Mouse (Mus musculus) lung, adult 2 months (tissue): ENCODE data around the gene Prelp. TPM values are rescaled to one million over a fixed set of nuclear protein-coding genes. Genes with fewer than 3 reads are reported as not detected.

Source experiments
- DNase-seq: peaks from one replicate; pipeline ENCODE4 v3.0.0; 2022
- H3K4me1 ChIP-seq: fragments of 200-500 bp; 2 replicates; pipeline ENCODE4 v1.6.1; 2011; ENCODE audit warnings: low read length; ENCODE audit not compliant: control insufficient read depth, insufficient read depth
- H3K4me3 ChIP-seq: fragments of 200-500 bp; replicated peaks from 2 replicates; pipeline ENCODE3; 2011; ENCODE audit warnings: low read depth, mild to moderate bottlenecking, control low read depth, low read length; ENCODE audit errors: extremely low read depth
- CTCF ChIP-seq: fragments of 200-500 bp; IDR thresholded peaks from 2 replicates; pipeline ENCODE4 v1.5.1; 2011; ENCODE audit warnings: mild to moderate bottlenecking, low read length, control low read depth; ENCODE audit not compliant: insufficient read depth
- POLR2A ChIP-seq: fragments of 200-500 bp; IDR thresholded peaks from 2 replicates; pipeline ENCODE4 v1.6.1; 2011; ENCODE audit warnings: low read depth, mild to moderate bottlenecking, control low read depth, low read length, borderline replicate concordance; ENCODE audit errors: extremely low read depth
- whole genome bisulfite sequencing: fragments of 180-500 bp; shearing (Covaris S2); methylation state at CpG from one replicate; pipeline ENCODE4 v1.1.7; 2018; 5-methylcytosine and 5-hydroxymethylcytosine counted together
- polyA plus RNA-seq: library from polyadenylated mRNA; depleted of rRNA; stranded (reverse); fragments of >200 nt; gene quantifications from 2 replicates; pipeline ENCODE4 v1.2.3, GENCODE M21; 2012

The Prelp gene
- polyA plus RNA-seq, 1 experiment: 202 TPM

DNA sequence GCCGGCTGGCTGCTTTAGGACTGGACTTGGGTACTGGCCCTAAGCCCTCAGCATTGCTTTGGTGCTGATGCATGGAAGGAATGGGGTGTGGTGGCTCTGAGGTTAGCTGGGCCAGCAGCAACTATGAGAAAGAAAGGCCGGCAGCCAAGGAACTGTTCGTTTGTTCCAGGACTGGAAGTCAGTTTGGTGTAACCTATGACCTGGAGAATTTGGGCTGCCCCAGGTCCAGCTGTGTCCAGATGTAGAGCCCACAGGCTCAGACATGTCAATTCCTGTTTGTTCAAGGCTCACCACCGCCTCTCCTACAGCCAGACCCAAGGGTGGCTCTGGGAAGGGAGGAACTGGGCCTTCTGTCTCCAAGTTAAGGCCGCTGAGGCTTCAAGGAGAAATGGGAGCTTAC, 38.3 kb upstream of the Prelp start:
- TF ChIP-seq POLR2A (peak; percentile 17; the same call in 1 of the 2 replicates), CTCF (no peak)
- H3K4me3 ChIP-seq: no peak overlapping the region
- WGBS: 64% methylated on average over 5 of the region's 5 CpGs
- no peak for DNase-seq
- H3K4me1 ChIP-seq: peaks cover 7% of the 10 kb centered on the region

DNA sequence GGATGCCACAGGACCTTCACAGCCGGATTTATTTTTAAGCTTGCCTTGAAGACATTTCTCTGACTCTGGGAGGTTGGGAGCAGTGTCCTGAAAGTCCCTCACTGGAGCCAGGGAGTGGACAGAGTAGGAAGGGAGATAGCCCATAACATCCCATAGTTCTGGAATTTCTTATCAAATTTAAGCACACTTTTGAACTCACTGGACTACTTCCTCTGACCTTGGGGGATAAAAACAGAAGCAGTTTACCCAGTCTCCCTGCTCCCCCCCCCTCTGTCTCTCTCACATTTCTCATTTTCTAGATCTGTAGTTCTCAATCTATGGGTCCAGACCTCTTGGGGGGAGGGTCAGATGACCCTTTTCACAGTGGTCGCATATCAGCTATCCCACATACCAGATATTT, 32.8 kb upstream of the Prelp start:
- WGBS: 54% methylated on average over 2 of the region's 2 CpGs
- DNase-seq: no peak
- TF ChIP-seq POLR2A (no peak), CTCF (no peak)
- Histone ChIP-seq H3K4me3 (no peak overlapping the region), H3K4me1 (peaks cover 2% of the 10 kb centered on the region; the same call in 1 of the 2 replicates)

DNA sequence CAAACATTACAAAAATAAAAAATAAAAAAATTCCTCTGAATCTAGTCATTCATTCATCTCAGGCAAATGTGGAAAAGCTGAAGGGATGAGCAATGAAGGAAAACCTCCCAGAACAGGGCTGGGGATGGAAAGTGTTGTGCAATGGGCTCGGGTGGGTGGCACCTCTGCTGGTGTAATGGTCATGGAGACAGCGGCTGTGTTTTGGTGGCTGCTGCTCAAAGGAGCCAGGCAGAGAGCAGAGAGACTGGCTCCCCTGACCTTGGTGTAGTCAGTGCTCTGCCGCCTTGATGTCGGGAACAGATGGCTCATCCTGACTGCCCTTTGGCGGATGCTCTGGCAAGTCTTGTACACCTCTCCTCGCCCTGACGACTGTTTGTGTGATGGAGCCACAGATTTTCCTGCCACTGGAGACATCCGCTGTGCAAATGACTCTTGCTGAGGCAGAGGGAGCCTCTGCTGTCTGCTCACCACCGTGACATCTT, 32.1 kb upstream of the Prelp start:
- DNase-seq: no peak
- H3K4me1 ChIP-seq: peaks cover 2% of the 10 kb centered on the region; the same call in 1 of the 2 replicates
- TF ChIP-seq POLR2A (no peak), CTCF (no peak)
- no peak overlapping the region for H3K4me3 ChIP-seq
- 53% methylated on average over 9 of the region's 9 CpGs for WGBS

DNA sequence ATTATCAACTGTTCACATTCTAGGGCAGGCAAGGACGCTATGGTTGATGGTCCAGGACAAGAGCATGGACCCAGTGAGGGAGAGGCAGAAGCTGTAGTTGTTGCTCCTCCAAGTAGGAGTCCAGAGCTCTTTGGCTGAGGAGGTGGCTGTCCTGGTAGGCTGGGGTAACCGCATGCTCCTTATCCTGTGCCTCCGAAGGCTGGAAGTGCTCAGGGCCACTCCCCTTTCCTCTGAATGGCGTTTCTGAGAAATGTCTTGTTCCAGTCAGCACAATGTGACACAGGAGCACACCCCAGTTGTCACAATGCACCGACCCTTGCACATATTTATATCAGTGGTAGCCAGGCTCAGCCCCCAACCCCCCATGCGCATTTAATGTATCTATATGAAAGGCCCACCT, 30.4 kb upstream of the Prelp start:
- H3K4me1 ChIP-seq: peaks cover 2% of the 10 kb centered on the region; the same call in 1 of the 2 replicates
- H3K4me3 ChIP-seq: no peak overlapping the region
- 41% methylated on average over 6 of the region's 6 CpGs for WGBS
- no peak for DNase-seq
- TF ChIP-seq CTCF (no peak), POLR2A (no peak)

DNA sequence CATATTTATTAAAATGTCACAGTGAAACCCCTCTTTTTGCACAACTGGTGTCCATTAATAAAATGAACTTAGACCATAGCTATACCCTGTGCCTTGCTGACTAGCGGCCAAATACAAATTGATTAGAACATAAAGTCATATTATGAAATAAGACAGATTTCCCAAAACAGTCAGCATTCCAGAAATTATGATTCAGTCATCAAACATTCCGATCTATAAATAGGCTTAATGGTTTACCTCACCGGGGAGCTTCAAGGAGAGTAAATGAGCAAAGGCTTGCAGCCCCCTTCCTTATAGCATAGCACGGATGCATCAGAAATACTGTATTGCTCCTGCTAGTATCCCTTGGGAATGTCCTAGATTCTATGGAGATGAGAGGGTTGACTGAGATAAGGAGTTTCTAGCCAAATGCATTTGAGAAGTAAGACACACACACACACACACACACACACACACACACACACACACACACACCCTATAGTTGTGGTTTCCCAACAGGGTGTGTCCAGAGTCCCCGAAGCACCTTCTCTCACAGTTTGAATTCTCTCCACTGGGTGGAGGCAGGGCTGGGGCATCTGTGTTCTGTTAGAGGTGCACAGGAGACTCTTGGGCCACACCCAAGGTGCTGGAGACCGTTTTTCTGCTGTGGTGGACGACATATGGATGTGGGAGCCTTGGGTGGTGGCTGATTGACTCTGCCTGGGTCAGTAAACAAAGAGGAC, 29.0 kb upstream of the Prelp start:
- no peak overlapping the region for H3K4me3 ChIP-seq
- DNase-seq: no peak
- no peak for TF ChIP-seq POLR2A
- TF ChIP-seq CTCF: no peak
- peaks cover 2% of the 10 kb centered on the region; the same call in 1 of the 2 replicates for H3K4me1 ChIP-seq
- WGBS: 39% methylated on average over 7 of the region's 7 CpGs

DNA sequence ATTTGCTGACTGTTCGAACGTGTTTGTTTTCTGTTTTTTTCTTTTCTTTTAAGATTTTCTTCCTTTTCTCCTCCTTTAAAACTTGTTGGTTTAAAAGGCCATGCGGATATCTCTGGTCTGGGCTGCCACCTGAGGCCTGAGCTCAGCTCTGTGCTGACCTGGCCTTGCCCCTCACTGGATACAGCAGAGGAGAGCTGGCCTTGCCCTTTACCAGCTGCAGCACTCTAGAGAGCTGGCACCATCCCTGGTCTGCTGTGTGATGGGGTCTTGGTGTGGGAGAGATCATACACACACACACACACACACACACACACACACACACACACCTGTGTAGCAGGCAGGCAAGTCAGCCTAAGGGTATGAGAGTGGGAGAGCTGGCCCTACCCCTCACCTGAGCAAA, 23.9 kb upstream of the Prelp start:
- no peak overlapping the region for H3K4me3 ChIP-seq
- no peak for DNase-seq
- H3K4me1 ChIP-seq: peaks cover 9% of the 10 kb centered on the region
- 95% methylated on average over 3 of the region's 3 CpGs for WGBS
- TF ChIP-seq POLR2A (no peak), CTCF (no peak)

DNA sequence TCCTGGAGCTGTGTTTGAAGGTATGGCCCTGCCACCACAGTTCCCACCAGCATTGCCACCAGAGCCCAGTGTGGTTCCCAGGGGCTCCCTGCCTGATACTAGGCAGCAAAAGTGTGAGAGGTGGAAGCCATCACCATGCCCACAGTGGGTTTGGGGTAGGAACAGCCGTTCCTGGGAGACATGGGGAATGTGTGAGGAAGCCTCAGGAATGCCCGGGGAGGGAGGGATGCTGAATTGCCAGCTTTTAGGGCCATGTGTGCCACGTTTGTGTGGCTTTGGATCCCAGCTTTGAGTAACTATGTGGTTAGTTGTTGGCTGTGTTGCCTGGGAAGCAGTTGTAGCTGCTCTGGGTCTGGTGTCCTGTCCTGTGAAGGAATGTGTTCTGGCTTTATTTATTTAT, 20.7 kb upstream of the Prelp start:
- no peak for DNase-seq
- 76% methylated on average over 3 of the region's 3 CpGs for WGBS

DNA sequence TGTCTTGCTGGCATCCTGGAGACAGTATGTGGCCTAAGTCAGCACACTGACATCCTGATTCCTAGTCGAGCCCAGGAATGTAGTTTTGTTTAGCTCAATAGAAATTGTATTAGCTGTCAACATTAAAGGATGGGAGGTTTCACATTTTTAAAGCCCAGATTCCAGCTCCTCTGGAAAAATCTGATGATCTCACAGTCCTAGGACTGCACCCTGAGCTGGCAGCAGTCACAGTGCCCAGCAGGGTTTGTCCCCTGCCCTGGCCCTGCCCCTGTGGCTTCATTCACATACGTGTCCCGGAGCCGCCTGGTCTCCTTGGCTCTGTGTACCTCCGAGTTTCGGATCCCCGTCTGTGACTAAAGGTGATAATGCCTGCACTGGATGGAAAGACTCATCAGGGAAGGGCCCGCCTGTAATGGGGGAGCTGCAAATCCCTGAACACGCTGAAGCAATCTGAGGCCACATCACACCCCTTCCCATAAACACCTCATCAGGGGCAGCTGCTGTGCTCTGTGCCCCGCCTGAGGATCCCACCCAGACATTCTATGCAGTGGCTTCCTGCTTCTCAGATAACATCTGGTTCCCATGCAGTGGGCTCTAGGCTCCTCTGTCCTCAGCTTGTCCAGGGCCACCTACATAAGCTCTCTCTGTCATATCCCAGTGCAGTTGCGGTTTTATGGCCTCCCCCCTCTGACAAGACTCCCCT, 20.1 kb upstream of the Prelp start:
- TF ChIP-seq CTCF: no peak
- TF ChIP-seq POLR2A: no peak
- 39% methylated on average over 11 of the region's 11 CpGs for WGBS
- no peak for DNase-seq
- Histone ChIP-seq H3K4me3 (no peak overlapping the region), H3K4me1 (peaks cover 9% of the 10 kb centered on the region)

More for the DNA sequence above, 20.7 kb upstream of the Prelp start:
- Histone ChIP-seq H3K4me1 (peaks cover 9% of the 10 kb centered on the region), H3K4me3 (no peak overlapping the region)
- no peak for TF ChIP-seq POLR2A
- no peak for TF ChIP-seq CTCF

DNA sequence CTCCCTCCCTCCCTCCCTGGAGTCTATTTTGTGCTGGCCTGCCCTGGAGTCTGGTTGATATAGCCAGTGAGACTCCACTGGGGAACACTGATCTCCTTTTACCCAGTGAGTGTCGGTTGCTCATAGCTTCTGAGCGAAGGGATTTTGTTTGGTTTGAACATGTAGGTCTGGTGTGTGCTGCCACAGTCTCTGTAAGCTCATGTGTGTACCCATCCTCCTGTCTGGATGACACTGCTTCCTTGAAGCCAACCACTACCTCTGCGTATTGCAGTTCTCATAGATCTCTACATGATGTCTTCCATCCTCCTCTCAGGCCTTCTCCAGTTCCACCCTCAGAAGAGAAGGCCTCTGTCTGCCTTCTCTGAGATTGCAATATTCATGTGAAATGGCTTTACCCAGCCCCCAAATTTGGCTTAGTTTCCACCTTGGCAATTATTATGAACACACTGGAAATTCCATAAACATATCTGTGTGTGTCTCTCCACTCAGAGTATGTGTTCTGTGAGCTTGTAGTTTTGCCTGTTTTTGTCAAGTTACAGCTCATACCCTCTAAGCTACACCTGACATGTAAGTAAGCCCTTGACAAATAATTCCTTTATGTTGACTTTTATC, 19.4 kb upstream of the Prelp start:
- DNase-seq: no peak
- Histone ChIP-seq H3K4me1 (peaks cover 9% of the 10 kb centered on the region), H3K4me3 (no peak overlapping the region)
- 89% methylated on average over 3 of the region's 3 CpGs for WGBS
- TF ChIP-seq CTCF (no peak), POLR2A (no peak)

DNA sequence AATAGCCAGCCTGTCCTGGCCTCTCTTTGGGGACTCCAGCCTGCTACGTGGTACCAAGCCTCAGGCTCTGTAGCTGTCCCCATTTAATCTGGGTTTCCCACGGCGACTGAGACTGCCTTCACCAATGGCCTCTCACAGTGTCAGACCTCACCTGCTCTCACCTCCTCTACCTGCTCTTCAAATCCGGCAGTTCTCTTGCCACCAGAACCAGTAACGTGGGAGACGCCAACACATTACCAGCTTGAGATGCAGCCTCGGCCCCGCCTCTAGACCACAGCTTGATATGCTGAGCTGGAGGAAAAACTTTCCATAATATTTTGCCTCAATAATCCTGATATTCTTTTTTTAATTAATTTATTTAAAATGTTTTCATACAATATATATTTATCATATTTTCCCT, 18.5 kb upstream of the Prelp start:
- no peak for DNase-seq
- Histone ChIP-seq H3K4me3 (no peak overlapping the region), H3K4me1 (peaks cover 9% of the 10 kb centered on the region)
- WGBS: 87% methylated on average over 8 of the region's 8 CpGs
- TF ChIP-seq CTCF (no peak), POLR2A (no peak)
